Mouse (Mus musculus) gastrocnemius, postnatal 25 days (tissue): ENCODE data around the gene Ndufs5. TPM values are rescaled to one million over a fixed set of nuclear protein-coding genes. Genes with fewer than 3 reads are reported as not detected.

ENCODE experiments used
- total RNA-seq, 2 experiments: library from RNA; stranded (reverse); gene quantifications; 1 replicate in 1 of 2; 2 replicates in 1 of 2; pipeline ENCODE4 v1.2.3; 2021

Gene Ndufs5
- total RNA-seq, 2 experiments from 2014 or later = 261 to 271 TPM

Other genes starting within 250 kb of the Ndufs5 start
- gene Macf1, start 33.8 kb downstream of the Ndufs5 start, total RNA-seq = 10 to 100 TPM; 55.6 to 75.8 TPM
- gene Akirin1, start 32.1 kb upstream of the Ndufs5 start, total RNA-seq = 10 to 100 TPM; 22.9 to 27.6 TPM
- gene Rhbdl2, start 69.7 kb upstream of the Ndufs5 start, total RNA-seq = under 1 TPM in 1 of 2 experiments, not detected in 1; 0.24 TPM
- not detected for gene 4933427I04Rik, start 141.5 kb upstream of the Ndufs5 start, total RNA-seq
- 10 to 100 TPM; 16.4 to 18.3 TPM for gene Mycbp, start 186.6 kb upstream of the Ndufs5 start, total RNA-seq
- 10 to 100 TPM; 19.1 to 20.6 TPM for gene Rragc, start 199.2 kb upstream of the Ndufs5 start, total RNA-seq
- gene 4930535I16Rik, start 199.8 kb upstream of the Ndufs5 start, total RNA-seq = not detected